Mouse (Mus musculus): ENCODE measurements around the gene Prkce.

Gene Prkce

DNA sequence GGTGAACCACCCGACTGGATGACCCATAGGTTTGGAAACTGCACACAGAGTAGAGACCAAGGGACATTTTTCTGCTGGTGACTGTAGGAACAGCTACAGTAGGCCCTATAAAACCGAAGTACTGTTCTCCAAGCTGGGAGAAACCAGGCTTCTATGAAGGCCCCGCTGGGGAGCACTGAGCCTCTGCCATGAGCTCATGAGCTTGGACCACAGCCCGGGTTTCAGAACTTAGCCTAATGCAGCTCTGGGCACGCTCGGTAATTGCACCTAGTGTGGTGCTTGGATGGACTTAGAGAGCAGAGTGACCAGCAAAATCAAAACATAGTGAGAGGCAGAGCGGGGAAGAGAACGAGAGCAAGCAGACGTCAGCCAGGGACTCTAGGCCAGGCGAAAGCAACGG, 134.7 kb downstream of the Prkce start:
- DNase-seq (ENCODE audit: extremely low spot score): no peak

- no peak for DNase-seq (ENCODE audit: extremely low spot score)
These were observed 135.3 kb downstream of the Prkce start for GRCm38 (mm10) chr17:86302861-86303331.

GRCm38 (mm10) chr17:86303401-86304243, 136.0 kb downstream of the Prkce start:
- no peak for DNase-seq (ENCODE audit: extremely low spot score)

DNA sequence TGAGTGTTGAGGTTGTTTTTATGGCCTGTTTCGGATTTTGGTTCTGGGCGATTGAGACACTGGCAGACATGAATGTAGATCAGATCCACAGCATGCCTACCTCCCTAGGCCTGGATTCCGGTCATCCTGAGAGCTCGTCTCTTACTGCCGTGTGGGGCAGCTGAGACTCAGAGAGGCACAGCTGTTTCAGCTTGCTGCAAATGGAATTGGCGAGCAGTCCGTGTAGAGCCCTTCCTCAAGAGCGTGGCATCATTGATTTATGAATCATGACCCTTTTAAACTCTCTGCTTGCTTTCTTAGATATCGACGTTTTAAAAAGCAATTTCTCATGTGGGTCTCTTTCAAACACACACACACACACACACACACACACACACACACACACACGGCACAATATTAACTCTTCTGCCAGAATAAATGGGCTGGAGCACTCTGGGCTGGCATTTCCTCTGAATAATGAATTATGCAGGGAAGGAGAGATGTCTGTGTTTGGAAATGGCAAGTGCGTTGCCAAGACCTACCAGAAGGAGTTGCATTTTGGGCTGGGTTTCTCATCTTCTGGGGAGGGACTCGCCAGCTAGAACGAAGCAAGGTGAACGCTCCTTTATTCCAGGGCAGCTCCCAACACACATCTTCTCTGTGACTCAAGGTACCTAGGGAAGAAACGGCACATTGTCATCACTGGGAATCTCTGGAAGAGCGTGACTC, 137.5 kb downstream of the Prkce start:
- DNase-seq (ENCODE audit: extremely low spot score): no peak

GRCm38 (mm10) chr17:86306161-86306560, 138.6 kb downstream of the Prkce start:
- no peak for DNase-seq (ENCODE audit: extremely low spot score)

GRCm38 (mm10) chr17:86313413-86314139, 146.0 kb downstream of the Prkce start:
- DNase-seq (ENCODE audit: extremely low spot score): no peak

DNA sequence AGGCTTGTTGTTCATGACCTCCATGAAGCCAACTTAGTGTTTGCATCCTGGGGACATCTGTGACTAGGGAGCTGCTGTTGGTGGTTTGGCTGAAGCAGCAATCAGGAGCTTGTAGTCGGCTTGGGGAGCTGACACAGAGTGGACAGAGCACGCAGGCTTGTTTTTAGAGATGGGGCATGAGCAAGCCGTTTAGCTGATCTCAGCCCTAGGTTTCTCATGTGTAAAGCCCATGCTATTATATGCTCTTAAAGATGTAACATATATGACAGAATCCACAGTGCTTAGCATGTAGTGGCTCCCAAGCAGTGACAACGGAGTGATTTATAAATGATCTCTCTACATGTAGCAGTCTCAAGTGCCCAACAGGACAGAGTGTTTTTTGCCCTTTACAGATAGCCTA, 148.3 kb downstream of the Prkce start:
- no peak for DNase-seq (ENCODE audit: extremely low spot score)

GRCm38 (mm10) chr17:86316771-86317170, 149.2 kb downstream of the Prkce start:
- no peak for DNase-seq (ENCODE audit: extremely low spot score)

DNA sequence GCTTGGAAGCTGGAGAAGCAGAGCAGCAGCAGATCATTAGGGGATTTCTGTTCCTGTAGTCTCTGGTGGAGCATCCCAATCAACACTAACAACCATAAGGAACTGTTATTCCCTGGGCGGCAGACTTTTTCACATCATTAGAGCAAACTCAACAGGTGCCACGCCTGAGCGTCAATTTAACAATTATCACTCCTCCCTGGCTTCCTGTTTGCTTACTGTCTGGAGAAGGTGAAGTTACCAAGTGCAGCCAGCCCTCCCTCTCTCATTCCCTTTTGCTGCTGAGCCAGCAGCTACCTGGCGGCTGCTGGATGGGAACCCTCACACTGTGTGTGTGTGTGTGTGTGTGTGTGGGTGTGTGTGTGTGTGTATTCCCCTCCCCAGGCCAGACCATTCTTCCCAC, 149.6 kb downstream of the Prkce start:
- DNase-seq (ENCODE audit: extremely low spot score): no peak

- DNase-seq (ENCODE audit: extremely low spot score): no peak
These were observed 152.5 kb downstream of the Prkce start for GRCm38 (mm10) chr17:86319967-86320602.

DNA sequence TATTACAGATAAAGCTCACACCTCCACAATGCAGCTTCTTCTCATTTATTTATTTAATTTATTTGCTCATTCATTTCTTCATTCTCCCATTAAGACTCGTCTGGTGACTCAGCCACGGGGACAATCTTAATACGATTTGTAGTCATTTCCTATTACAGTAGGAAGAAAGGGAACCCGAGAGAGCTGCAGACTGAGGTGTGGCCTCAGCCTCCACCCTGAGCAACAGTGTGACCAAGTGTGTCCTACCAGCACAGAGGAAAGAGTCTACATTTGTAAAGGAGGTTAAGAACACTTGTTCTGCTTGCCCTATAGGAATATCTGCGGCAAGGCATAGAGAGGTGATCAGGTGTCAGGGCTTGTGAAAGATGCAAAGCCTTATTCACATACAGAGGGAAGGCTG, 155.3 kb downstream of the Prkce start:
- DNase-seq (ENCODE audit: extremely low spot score): no peak

- DNase-seq (ENCODE audit: extremely low spot score): no peak
These were observed 155.7 kb downstream of the Prkce start for GRCm38 (mm10) chr17:86323310-86323709.

DNA sequence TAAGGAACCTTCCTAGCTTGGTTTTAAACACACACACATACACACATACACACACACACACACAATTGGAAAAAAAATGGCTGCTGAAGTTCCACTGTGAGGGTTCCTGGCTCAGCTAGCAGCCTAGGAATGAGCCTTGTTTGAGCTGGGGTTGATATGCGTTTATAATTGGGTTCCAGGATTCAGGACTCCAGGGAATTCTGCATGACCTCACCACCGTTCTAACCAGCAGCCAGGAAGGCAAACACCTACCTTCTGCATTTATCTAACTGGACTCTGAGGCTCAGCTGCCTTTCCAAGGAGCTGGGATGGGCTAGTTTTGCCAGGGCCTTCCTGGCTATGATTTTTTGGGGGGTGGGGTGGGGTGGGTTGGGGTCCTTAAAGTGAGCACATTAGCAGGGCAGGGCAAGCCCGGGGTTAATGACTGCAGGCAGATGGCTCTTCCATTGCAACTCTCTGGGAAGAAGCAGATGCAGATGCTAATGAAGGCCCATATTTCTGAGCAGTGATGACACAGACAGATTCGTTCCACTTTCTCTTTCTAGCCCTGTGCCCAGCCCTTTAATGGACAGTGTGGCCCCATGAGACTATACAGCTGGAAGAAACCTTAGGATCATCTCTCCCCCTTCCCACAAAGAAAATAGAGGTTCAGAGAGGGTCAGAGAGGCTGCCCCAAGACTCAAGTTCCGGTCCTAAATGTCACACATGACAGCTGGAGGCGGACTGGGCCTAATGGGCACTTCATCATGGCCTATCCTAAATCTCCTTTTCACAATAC, 156.5 kb downstream of the Prkce start:
- no peak for DNase-seq (ENCODE audit: extremely low spot score)

DNA sequence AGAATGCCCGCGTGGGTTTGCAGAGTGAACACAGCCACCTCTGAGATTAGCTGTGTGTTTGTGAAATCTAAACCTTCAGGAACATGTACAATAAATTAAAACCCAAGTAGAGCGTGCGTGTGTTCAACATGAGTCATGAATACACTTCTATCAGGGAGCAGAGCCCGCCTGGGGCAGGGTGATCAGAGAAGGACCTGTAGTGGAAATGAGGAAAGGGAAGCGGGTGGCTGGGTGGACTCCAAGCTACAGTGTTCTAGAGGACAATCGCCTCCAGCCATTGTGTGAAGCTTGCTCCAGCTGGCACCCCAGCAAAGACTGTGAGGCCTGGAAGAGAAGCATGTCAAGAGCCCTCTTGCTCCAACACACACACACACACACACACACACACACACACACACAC, 157.2 kb downstream of the Prkce start:
- DNase-seq (ENCODE audit: extremely low spot score): no peak

- no peak for DNase-seq (ENCODE audit: extremely low spot score)
These were observed 157.7 kb downstream of the Prkce start for GRCm38 (mm10) chr17:86325317-86325716.

DNA sequence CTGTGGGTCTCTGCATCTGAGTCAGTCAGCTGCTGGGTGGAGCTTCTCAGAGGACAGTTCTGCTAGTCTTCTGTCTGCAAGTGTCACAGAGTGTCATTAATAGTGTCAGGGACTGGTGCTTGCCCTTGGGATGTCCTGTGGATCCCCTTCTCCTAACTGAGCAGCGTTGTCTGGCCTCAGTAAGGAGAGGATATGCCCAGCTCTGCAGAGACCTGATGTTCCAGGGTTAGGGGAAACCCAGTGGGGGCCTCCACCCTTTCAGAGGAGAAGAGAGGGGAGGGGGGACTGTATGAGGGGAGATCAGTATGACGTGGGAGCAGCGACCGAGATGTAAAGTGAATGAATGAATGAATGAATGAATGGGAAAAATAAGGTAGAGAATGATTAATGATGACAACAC, 160.4 kb downstream of the Prkce start:
- no peak for DNase-seq (ENCODE audit: extremely low spot score)

DNA sequence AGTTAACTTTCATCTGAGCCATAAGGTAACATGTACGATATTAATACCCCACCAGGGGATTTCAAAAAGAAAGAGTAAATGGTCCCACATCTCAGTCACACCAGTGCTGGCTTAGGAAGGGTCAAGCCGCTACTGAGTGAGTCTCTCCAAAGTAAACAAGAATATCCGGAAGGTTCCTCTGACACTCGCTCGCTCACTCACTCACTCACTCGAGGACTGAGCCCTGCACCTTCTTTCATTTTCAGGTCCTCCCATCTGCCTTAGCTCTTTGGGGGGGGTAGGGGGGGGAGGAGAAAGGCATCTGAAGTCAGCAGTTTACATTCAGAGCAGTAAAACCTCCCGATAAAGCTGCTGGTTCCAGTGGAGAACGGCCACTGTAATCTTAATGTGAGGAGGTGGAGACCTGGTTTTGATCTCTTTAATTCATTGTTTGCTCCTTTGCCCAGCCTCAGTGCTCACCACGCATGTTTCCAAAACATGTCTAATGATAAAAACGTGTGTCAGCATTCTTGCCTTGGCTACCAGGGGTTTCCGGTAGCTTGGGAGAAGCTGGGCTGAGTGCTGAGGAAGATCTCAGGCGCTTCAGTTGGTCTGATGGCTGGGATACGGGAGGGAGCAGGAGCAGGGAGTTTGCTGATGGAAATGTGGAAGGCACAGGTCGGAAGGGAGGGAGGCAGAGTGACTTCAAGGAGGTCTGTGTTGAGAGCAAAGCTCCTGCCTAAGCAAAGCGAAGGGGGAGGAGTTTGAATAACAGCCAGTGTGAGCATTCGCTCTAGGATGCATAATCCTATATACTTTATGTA, 161.9 kb downstream of the Prkce start:
- DNase-seq (ENCODE audit: extremely low spot score): peak; percentile 29

GRCm38 (mm10) chr17:86330076-86330955, 162.7 kb downstream of the Prkce start:
- DNase-seq (ENCODE audit: extremely low spot score): peak; percentile 37

- no peak for DNase-seq (ENCODE audit: extremely low spot score)
These were observed 164.2 kb downstream of the Prkce start for GRCm38 (mm10) chr17:86331835-86332234.
